Comparison of ENCODE assay signal across 8 mouse cellular contexts in genomic region chr15:98985982-98986715, GRCm38 (mm10). TPM values are rescaled to one million over a fixed set of nuclear protein-coding genes. Genes with fewer than 3 reads are reported as not detected.
DNase-seq lines count a peak whose midpoint lies in the region; ATAC-seq lines count a peak whose summit lies in the region.

No protein-coding gene starts in this region.

- peak overlapping the region; percentile 55 for H3K4me3 ChIP-seq in lung, embryonic 15.5 days
- peak overlapping the region; percentile 44 for H3K4me3 ChIP-seq in embryonic facial prominence, embryonic 12.5 days
- peak overlapping the region; percentile 47 for H3K4me3 ChIP-seq in intestine, embryonic 15.5 days (replicated peaks)
- peak overlapping the region; percentile 45 for H3K4me3 ChIP-seq in neural tube, embryonic 15.5 days (replicated peaks)

- H3K4me1 ChIP-seq in lung, embryonic 15.5 days, result peaks cover 46% of the 10 kb centered on the region
- peaks cover 45% of the 10 kb centered on the region for H3K4me1 ChIP-seq in embryonic facial prominence, embryonic 12.5 days
- peaks cover 8% of the 10 kb centered on the region; the same call in 1 of the 2 replicates for H3K4me1 ChIP-seq in intestine, embryonic 15.5 days (replicated peaks)
- peaks cover 79% of the 10 kb centered on the region for H3K4me1 ChIP-seq in neural tube, embryonic 15.5 days

- DNase-seq in lung, postnatal 14 days, result no peak
- DNase-seq in thymus, adult 18-20 months, result no peak
- DNase-seq in right cerebral cortex, postnatal 36 days (ENCODE audit: low spot score in 2 of 2), result no peak

- peak overlapping the region; percentile 70 for H3K4me2 ChIP-seq in lung, embryonic 15.5 days
- H3K4me2 ChIP-seq in embryonic facial prominence, embryonic 12.5 days (replicated peaks), result peak overlapping the region; percentile 63
- peak overlapping the region; percentile 67 for H3K4me2 ChIP-seq in intestine, embryonic 15.5 days (replicated peaks)
- H3K4me2 ChIP-seq in neural tube, embryonic 15.5 days, result peak overlapping the region; percentile 85

- H3K27me3 ChIP-seq in lung, embryonic 15.5 days, result no peaks in the 10 kb centered on the region
- H3K27me3 ChIP-seq in embryonic facial prominence, embryonic 12.5 days, result no peaks in the 10 kb centered on the region
- H3K27me3 ChIP-seq in intestine, embryonic 15.5 days (replicated peaks), result no peaks in the 10 kb centered on the region
- no peaks in the 10 kb centered on the region for H3K27me3 ChIP-seq in neural tube, embryonic 15.5 days (replicated peaks)

- H3K27ac ChIP-seq in lung, embryonic 15.5 days, result peak overlapping the region; percentile 92
- H3K27ac ChIP-seq in embryonic facial prominence, embryonic 12.5 days, result peak overlapping the region; percentile 85
- H3K27ac ChIP-seq in intestine, embryonic 15.5 days, result peak overlapping the region; percentile 87
- H3K27ac ChIP-seq in neural tube, embryonic 15.5 days (replicated peaks), result peak overlapping the region; percentile 98

- H3K9ac ChIP-seq in lung, embryonic 15.5 days, result peak overlapping the region; percentile 38
- peak overlapping the region; percentile 57 for H3K9ac ChIP-seq in embryonic facial prominence, embryonic 12.5 days
- peak overlapping the region; percentile 51 for H3K9ac ChIP-seq in intestine, embryonic 15.5 days
- H3K9ac ChIP-seq in neural tube, embryonic 15.5 days (replicated peaks), result peak overlapping the region; percentile 72

- H3K36me3 ChIP-seq in lung, embryonic 15.5 days, result no peaks in the 10 kb centered on the region
- H3K36me3 ChIP-seq in embryonic facial prominence, embryonic 12.5 days, result no peaks in the 10 kb centered on the region
- no peaks in the 10 kb centered on the region for H3K36me3 ChIP-seq in intestine, embryonic 15.5 days
- no peaks in the 10 kb centered on the region for H3K36me3 ChIP-seq in neural tube, embryonic 15.5 days

- no peak for ATAC-seq in lung, embryonic 15.5 days (ENCODE audit: borderline replicate concordance, extremely low read depth, low FRiP score, low TSS enrichment)
- no peak for ATAC-seq in embryonic facial prominence, embryonic 12.5 days (ENCODE audit: insufficient number of reproducible peaks, insufficient read depth, low FRiP score, low TSS enrichment)
- no peak for ATAC-seq in intestine, embryonic 15.5 days
- ATAC-seq in neural tube, embryonic 15.5 days (ENCODE audit: low FRiP score), result peak; percentile 29; the same call in 1 of the 2 replicates
- no peak for ATAC-seq in frontal cortex, adult (ENCODE audit: low TSS enrichment)

- WGBS in lung, embryonic 15.5 days, result 34% methylated on average over 12 of the region's 12 CpGs
- 36% methylated on average over 12 of the region's 12 CpGs for WGBS in embryonic facial prominence, embryonic 12.5 days
- WGBS in intestine, embryonic 15.5 days, result 44% methylated on average over 12 of the region's 12 CpGs
- WGBS in neural tube, embryonic 15.5 days, result 7% methylated on average over 12 of the region's 12 CpGs

- H3K9me3 ChIP-seq in lung, embryonic 15.5 days, result no peaks in the 10 kb centered on the region
- H3K9me3 ChIP-seq in embryonic facial prominence, embryonic 12.5 days, result no peaks in the 10 kb centered on the region
- H3K9me3 ChIP-seq in intestine, embryonic 15.5 days, result no peaks in the 10 kb centered on the region
- no peaks in the 10 kb centered on the region for H3K9me3 ChIP-seq in neural tube, embryonic 15.5 days (replicated peaks)

RNA-seq across cellular contexts. Expression of gene Tuba1a, which starts 32.6 kb away (rescaled TPM):
- 1,060 and 1,067 TPM in 2 replicates for polyA plus RNA-seq in lung, embryonic 15.5 days (2015; fragmentation: Nextera tagmentation; extraction: Ambion mirVana)
- 2,353 and 2,615 TPM in 2 replicates for polyA plus RNA-seq in embryonic facial prominence, embryonic 12.5 days (2016; fragmentation: Nextera tagmentation; extraction: Ambion mirVana)
- polyA plus RNA-seq in intestine, embryonic 15.5 days (2015; fragmentation: Nextera tagmentation; extraction: Ambion mirVana), result 981 and 999 TPM in 2 replicates
- 10,639 and 13,509 TPM in 2 replicates for polyA plus RNA-seq in neural tube, embryonic 15.5 days (2015; fragmentation: Nextera tagmentation; extraction: Ambion mirVana)

RNA-seq across cellular contexts. Expression of gene Gm49450, which starts 32.8 kb away (rescaled TPM):
- not detected in 2 replicates for polyA plus RNA-seq in lung, embryonic 15.5 days (2015; fragmentation: Nextera tagmentation; extraction: Ambion mirVana)
- polyA plus RNA-seq in embryonic facial prominence, embryonic 12.5 days (2016; fragmentation: Nextera tagmentation; extraction: Ambion mirVana), result not detected in 2 replicates
- polyA plus RNA-seq in intestine, embryonic 15.5 days (2015; fragmentation: Nextera tagmentation; extraction: Ambion mirVana), result not detected in 2 replicates
- polyA plus RNA-seq in neural tube, embryonic 15.5 days (2015; fragmentation: Nextera tagmentation; extraction: Ambion mirVana), result not detected in 2 replicates

RNA-seq across cellular contexts. Expression of gene Tuba1c, which starts 43.5 kb away (rescaled TPM):
- polyA plus RNA-seq in lung, embryonic 15.5 days (2015; fragmentation: Nextera tagmentation; extraction: Ambion mirVana), result 211 and 224 TPM in 2 replicates
- polyA plus RNA-seq in embryonic facial prominence, embryonic 12.5 days (2016; fragmentation: Nextera tagmentation; extraction: Ambion mirVana), result 98.8 and 103 TPM in 2 replicates
- polyA plus RNA-seq in intestine, embryonic 15.5 days (2015; fragmentation: Nextera tagmentation; extraction: Ambion mirVana), result 253 and 271 TPM in 2 replicates
- polyA plus RNA-seq in neural tube, embryonic 15.5 days (2015; fragmentation: Nextera tagmentation; extraction: Ambion mirVana), result 12.4 and 52.6 TPM in 2 replicates

RNA-seq across cellular contexts. Expression of gene Tuba1b, which starts 51.8 kb away (rescaled TPM):
- polyA plus RNA-seq in lung, embryonic 15.5 days (2015; fragmentation: Nextera tagmentation; extraction: Ambion mirVana), result 1,916 and 1,998 TPM in 2 replicates
- polyA plus RNA-seq in embryonic facial prominence, embryonic 12.5 days (2016; fragmentation: Nextera tagmentation; extraction: Ambion mirVana), result 1,598 and 1,609 TPM in 2 replicates
- 1,296 and 1,330 TPM in 2 replicates for polyA plus RNA-seq in intestine, embryonic 15.5 days (2015; fragmentation: Nextera tagmentation; extraction: Ambion mirVana)
- 1,446 and 1,534 TPM in 2 replicates for polyA plus RNA-seq in neural tube, embryonic 15.5 days (2015; fragmentation: Nextera tagmentation; extraction: Ambion mirVana)
